Mouse (Mus musculus) heart, adult 8-10 months (tissue): ENCODE results near the gene Rnf213. TPM values are rescaled to one million over a fixed set of nuclear protein-coding genes. Genes with fewer than 3 reads are reported as not detected.

Experiments
- DNase-seq: peaks from one replicate; pipeline ENCODE4 v3.0.0; 2022; ENCODE audit warnings: low spot score
- total RNA-seq, 4 experiments: library from RNA; stranded (reverse); gene quantifications; 2 replicates each; pipeline ENCODE4 v1.2.4; 2022

Gene Rnf213
- total RNA-seq, 4 experiments from 2014 or later = 11.1 to 16.0 (median 13.2) TPM

- DNase-seq = peak; percentile 81
Observed at GRCm38 (mm10) chr11:119390271-119391231, 2.3 kb upstream of the Rnf213 start.

GRCm38 (mm10) chr11:119391386-119392000 lies 1.4 kb upstream of the Rnf213 start:
- no peak for DNase-seq

DNA sequence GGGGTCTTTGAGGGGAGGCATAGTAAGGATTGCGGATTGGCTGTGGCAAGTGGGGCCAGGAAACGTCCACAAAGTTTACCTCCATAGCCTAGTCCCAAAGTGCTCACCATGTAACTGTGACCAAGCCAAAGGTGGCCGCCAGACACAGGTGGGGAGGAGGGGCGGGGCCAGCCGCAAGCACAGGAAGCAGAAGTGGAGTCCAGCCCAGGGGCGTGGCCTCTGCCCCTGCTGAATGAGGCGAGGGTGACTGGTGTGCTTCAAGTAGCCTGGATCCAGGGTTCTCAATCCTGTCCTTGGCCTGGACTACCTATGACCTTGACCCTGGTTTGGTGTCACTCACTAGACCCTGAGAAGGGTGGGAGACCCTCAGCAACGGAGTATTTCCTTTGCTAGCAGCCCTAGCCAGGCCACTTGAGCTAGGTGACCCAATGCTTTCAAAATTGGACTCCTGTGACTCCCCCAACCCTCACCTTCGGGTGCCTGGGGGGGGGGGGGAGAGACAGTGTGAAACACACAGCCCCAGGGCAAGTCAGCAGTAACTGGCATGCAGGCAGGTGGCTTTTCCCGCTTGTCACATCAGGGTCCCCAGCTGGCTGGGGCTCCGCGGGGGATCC lies 792 bp upstream of the Rnf213 start:
- DNase-seq = no peak

- no peak for DNase-seq
Observed at GRCm38 (mm10) chr11:119393483-119393804, 544 bp downstream of the Rnf213 start.

GRCm38 (mm10) chr11:119394210-119394609 lies 1.3 kb downstream of the Rnf213 start:
- DNase-seq = no peak

DNA sequence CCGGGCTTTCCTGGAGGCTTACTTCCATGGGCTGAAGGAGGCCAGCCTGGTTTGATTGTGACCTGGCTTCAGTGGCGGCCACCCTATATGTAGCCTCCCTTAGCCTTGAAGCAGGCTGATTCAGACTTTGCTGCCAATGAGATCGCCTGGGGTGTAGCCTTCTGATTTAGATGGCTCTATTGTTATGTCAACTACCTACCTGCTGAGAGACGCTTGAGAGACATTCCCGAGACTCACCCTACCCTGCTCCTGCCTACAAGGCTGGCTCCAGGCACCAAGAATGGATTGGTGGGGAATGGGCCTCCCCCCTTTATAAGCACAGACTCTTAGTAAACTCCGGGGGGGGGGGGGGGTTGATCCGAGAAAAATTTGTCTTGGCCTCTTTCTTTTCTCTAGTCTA lies 2.5 kb downstream of the Rnf213 start:
- no peak for DNase-seq

- DNase-seq = no peak
Observed at GRCm38 (mm10) chr11:119395931-119396330, 3.0 kb downstream of the Rnf213 start.

GRCm38 (mm10) chr11:119396461-119396860 lies 3.6 kb downstream of the Rnf213 start:
- DNase-seq = no peak

- DNase-seq = no peak
Observed at GRCm38 (mm10) chr11:119402501-119403160, 9.7 kb downstream of the Rnf213 start.

DNA sequence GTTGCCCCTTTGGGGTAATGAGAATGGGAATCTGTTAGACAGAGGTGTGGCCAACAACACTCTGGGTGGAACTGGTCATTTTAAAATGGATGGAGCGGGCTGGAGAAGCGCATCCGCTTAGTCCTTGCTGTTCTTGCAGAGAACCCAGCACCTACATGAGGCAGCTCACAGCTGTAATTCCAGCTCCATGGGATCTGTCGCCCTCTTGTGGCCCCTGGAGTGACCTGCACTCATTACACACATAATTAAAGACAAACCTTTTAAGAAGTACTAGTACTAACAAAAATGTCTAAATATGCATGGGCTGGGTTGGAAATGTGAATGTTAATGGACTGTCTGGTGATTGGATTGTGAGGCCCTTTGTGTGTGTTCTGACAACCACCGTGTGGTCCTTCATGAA lies 11.7 kb downstream of the Rnf213 start:
- no peak for DNase-seq

GRCm38 (mm10) chr11:119407381-119407780 lies 14.5 kb downstream of the Rnf213 start:
- no peak for DNase-seq

GRCm38 (mm10) chr11:119407977-119408376 lies 15.1 kb downstream of the Rnf213 start:
- no peak for DNase-seq

- DNase-seq = no peak
Observed at GRCm38 (mm10) chr11:119419327-119420118, 26.6 kb downstream of the Rnf213 start.

- no peak for DNase-seq
Observed at GRCm38 (mm10) chr11:119420426-119420825, 27.5 kb downstream of the Rnf213 start.

DNA sequence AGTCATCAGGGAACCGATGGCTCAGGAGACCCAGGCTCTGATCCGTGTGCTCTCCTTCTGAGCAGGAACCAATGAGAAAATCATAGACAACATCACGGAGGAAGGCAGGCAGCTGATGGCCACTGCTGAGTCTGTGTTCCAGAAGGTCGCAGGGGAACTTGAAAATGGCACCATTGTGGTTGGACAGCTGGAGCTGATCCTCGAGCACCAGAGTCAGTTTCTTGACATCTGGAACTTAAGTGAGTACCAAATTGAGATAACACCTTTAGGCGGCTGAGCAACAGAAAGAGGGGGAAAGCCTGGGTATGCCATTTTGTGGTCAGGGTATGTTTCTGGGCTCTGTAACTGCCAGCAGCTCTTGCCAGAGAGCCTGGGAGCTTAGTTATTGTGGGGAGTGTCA lies 34.5 kb downstream of the Rnf213 start:
- no peak for DNase-seq

DNA sequence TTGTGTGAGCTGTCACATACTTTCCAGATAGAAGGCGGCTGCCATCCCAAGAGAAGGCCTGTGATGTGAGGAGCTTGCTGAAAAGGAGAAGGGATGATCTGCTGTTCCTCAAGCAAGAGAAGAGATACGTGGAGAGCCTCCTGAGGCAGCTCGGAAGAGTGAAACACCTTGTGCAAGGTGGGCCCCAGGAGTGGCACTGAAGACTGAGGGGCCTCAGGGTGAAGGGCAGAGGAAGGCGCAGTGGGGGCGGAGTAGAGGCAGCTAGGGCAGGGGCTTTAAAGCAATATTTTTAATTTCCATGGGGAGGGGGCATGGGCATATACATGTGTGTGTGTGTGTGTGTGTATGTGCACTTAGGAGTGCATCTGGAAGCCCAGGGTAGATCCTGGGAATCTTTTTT lies 35.1 kb downstream of the Rnf213 start:
- no peak for DNase-seq

DNA sequence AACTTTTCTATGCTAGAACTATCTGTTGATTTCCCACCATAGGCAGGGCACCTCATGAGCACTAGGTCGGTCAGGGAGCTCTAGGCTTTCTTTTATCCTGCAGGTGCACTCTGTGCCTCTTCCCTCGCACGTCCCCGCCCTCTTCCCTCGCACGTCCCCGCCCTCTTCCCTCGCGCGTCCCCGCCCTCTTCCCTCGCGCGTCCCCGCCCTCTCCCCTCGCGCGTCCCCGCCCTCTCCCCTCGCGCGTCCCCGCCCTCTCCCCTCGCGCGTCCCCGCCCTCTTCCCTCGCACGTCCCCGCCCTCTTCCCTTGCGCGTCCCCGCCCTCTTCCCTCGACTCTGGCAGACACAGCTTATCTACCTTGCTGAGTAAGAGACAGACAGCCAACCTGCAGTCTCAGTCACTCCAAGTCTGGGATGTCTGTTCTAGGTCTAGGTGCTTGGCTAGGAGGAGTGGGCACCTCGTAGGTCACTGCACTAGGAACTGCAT lies 35.8 kb downstream of the Rnf213 start:
- DNase-seq = peak; percentile 26

DNA sequence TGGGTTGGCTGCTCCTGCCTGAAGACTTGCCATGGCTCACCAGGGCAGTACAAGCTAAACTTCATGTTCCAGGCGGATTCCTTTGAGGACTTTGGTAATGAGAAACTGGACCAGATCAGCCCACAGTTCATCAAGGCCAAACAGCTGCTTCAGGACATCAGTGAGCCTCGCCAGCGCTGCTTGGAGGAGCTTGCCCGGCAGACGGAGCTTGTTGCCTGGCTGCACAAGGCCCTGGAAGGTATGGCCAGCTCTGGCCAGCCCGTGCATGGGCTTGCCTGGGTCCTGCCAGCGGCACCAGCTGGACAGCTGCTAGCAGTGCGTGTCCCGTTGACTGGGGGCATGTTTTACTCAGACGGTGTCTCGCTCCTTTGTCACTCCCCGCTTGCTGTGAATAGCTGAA lies 38.6 kb downstream of the Rnf213 start:
- DNase-seq = no peak

- DNase-seq = no peak
Observed at GRCm38 (mm10) chr11:119432706-119433105, 39.8 kb downstream of the Rnf213 start.

GRCm38 (mm10) chr11:119434316-119434715 lies 41.4 kb downstream of the Rnf213 start:
- no peak for DNase-seq
